Mouse (Mus musculus) cerebellum, adult 18-20 months (tissue): ENCODE data around the gene Parp2.
"Not testable (repeated sequence)": the region's sequence is repeated elsewhere in the genome, so short reads cannot be mapped to it uniquely, and the experiment has no call there.

ENCODE experiments used
- DNase-seq, 2 experiments: peaks; one replicate each; pipeline ENCODE4 v3.0.0; 2021

Gene Parp2

GRCm38 (mm10) chr14:50833964-50834363, 26.3 kb downstream of the Parp2 start:
- peak; percentile 63 to 68 for DNase-seq

- DNase-seq = peak in 1 of 2 experiments; percentile 13
These were observed 26.8 kb downstream of the Parp2 start for GRCm38 (mm10) chr14:50834435-50834834.

GRCm38 (mm10) chr14:50837236-50837635, 29.6 kb downstream of the Parp2 start:
- peak in 1 of 2 experiments; percentile 22 for DNase-seq

- no peak for DNase-seq
These were observed 48.1 kb downstream of the Parp2 start for GRCm38 (mm10) chr14:50855788-50856187.

GRCm38 (mm10) chr14:50862641-50863040, 55.0 kb downstream of the Parp2 start:
- DNase-seq = no peak

GRCm38 (mm10) chr14:50865005-50865404, 57.4 kb downstream of the Parp2 start:
- DNase-seq = not testable (repeated sequence)

- no peak for DNase-seq
These were observed 59.3 kb downstream of the Parp2 start for GRCm38 (mm10) chr14:50866966-50867365.

GRCm38 (mm10) chr14:50868211-50868610, 60.6 kb downstream of the Parp2 start:
- no peak for DNase-seq

DNA sequence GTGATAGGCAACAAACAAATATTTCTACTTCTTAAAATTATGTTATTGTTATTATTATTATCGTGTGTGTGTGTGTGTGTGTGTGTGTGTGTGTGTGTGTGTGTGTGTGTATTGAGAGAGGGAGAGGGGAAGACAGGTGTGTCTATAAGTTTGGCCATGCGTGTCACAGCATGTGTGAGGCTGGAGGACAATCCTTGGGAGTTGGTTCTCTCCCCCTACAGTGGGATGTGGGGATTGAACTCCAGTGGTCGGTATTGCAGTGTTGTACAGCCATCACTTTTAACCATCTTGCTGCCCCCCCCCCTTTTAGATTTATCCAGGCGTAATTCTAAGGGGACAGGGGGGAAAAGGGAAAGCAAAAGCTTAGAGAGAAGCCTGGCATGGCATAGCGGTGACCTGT, 61.0 kb downstream of the Parp2 start:
- DNase-seq = no peak

- peak; percentile 77 to 80 for DNase-seq
These were observed 62.5 kb downstream of the Parp2 start, which contains the start of gene Tep1 for GRCm38 (mm10) chr14:50869889-50870804. Tep1 (minus strand) TSS chr14:50870560.

DNA sequence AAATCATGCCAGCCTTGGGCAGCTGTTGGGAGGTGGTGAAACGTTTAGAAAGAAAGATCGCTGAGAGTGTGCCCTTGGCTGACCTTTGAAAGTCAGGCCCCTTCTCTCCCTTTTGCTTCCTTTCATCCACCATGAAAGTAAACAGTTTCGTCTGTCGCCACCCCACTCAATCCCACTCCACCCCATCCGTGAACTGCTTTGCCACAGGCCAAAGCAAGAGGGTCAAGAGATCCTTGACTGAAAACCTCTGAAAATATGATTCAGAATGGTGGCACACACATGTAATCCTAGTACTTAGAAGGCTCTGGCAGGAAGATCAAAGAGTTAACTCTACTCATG, 63.1 kb downstream of the Parp2 start:
- DNase-seq = no peak
